Mouse (Mus musculus): Measurements from ENCODE around the gene Hectd4.

The Hectd4 gene

DNA sequence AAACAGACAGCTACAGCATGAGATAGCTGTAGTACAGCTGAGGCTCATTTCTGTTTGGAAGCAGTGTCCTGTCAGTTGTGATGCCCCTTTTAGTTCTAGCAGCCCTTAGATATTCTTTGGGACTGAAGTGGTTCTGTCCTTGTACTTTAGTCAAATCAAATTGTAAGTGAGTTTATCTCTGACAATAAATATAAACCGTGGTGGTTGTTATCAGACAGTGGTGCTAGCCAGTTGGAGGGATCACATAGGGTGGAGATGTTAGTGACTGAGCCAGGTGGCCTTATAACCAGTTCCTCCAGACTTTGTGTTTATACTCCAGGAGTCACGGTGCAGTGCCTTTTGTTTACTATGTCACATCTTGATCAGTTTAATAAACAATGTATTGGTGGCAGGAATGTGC, 13.7 kb downstream of the Hectd4 start:
- no peak for DNase-seq (ENCODE audit: low spot score)

DNA sequence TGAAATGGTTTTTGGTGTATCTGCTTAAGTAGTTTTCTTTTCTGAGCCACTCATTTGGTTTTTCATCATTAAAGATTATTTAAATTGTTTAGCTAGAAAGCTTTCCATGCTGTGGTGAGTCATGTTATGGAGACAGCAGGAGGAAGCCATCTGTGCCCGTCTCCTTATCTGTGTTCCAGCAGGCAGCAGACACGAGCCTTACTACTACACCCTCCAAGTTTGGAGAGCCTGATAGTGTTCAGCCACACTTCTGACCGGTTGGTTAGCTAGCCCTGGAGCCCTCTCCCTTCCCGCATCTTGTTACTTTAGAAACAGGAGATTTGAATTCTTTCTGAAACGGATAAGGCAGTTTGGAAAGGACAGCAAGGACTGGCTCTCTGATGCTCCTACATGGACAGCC, 16.2 kb downstream of the Hectd4 start:
- DNase-seq (ENCODE audit: low spot score): peak; percentile 40

DNA sequence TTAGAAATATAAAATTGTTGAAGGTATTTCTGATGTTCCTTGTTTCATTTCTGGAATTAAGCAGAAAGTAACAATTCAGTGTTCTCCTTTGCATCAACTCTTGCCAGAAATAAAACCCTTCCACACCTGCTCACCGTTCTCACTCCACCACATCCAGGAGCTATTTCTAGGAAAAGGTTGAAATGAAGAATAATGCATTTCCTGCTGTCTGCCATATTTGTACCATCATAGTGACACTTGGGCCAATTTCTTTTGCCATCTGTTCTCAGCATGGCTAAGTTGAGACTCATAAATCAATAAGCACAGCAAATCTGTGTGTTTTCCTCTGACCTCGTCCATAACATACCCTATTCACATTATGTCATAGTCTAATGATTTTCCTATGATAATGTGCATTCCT, 18.2 kb downstream of the Hectd4 start:
- no peak for DNase-seq (ENCODE audit: low spot score)

GRCm38 (mm10) chr5:121239846-121240245, 19.8 kb downstream of the Hectd4 start:
- DNase-seq (ENCODE audit: low spot score): no peak

GRCm38 (mm10) chr5:121241182-121241581, 21.2 kb downstream of the Hectd4 start:
- no peak for DNase-seq (ENCODE audit: low spot score)

GRCm38 (mm10) chr5:121242261-121242660, 22.2 kb downstream of the Hectd4 start:
- no peak for DNase-seq (ENCODE audit: low spot score)

DNA sequence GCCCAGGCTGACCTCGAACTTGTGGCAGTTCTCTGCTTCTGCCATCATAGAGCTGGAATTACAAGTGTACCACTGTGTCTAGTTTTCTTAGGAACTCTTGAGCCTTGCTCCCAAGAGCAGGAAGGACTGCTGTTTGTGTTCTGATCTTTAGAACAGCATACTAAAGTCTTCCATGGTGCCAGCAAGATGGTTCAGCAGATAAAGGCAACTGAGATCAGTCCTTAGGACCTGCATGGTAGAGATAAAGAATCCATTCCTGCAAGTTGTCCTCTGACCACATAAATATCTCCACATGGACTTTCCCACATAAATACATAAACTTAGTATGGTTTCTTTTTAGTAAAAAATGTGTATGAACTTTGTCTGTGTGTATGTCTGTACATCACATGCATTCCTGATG, 22.7 kb downstream of the Hectd4 start:
- DNase-seq (ENCODE audit: low spot score): no peak

DNA sequence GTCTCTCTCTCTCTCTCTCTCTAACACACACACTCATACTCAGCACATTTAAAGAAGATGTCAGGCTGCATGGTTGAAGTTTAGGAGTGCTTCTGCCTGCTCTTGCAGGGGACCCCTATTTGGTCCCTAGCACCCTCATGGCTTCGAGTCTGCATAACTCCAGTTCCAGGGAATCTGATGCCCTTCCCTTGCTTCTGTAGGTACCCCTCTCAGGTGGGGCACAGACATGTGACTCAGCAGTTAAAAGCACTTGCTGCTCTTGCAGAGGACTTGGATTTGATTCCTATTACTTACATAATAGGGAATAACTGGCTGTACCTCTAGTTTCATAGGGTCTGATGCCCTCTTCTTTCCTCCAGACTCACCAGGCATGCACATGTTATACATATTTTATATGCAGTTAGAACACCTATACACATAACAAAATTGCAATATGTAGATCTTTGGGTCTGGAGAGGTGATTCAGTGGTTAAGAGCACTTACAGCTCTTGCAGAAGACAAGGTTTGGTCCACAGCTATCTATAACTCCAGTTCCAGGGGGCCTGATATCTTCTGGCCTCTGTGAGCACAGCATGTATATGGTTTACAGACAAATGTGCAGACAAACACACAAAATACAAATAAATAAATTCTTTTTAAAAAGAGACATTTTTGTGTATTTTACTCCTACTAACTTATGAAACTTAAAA, 23.8 kb downstream of the Hectd4 start:
- no peak for DNase-seq (ENCODE audit: low spot score)

GRCm38 (mm10) chr5:121244365-121244731, 24.3 kb downstream of the Hectd4 start:
- no peak for DNase-seq (ENCODE audit: low spot score)

- DNase-seq (ENCODE audit: low spot score): no peak
These were observed 25.2 kb downstream of the Hectd4 start for GRCm38 (mm10) chr5:121245201-121245600.

DNA sequence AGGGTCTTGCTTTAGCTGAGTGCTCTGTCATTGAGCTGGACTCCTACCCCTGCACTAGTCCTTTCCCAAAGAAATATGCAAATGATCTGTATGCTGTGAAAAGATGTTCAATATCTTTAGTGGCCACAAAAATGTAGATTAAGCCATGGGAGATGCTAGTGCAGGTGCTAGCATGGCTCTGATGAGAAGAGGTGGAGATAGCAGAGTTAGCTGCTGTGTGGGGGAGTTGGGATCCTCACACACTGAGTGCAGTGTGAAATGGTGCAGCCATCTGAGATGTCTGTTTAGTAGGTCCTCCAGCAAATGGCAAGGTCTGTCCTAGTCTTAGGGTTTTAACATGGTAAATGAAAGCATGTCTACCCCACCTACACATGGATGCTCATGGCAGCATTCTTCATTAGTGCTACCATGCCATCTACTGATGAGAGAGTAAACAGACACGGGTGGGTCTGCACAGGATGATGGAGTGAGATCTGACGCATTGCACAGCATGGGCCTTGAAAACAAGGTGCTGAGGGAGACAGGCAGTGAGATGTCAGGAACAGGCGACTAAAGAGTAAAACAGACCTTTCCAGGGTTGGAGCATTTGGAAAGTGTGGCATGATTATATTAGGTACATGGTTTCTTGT, 28.9 kb downstream of the Hectd4 start:
- DNase-seq (ENCODE audit: low spot score): no peak

GRCm38 (mm10) chr5:121249693-121250092, 29.7 kb downstream of the Hectd4 start:
- no peak for DNase-seq (ENCODE audit: low spot score)

GRCm38 (mm10) chr5:121251813-121252212, 31.8 kb downstream of the Hectd4 start:
- no peak for DNase-seq (ENCODE audit: low spot score)

- no peak for DNase-seq (ENCODE audit: low spot score)
These were observed 33.9 kb downstream of the Hectd4 start for GRCm38 (mm10) chr5:121253816-121254497.

GRCm38 (mm10) chr5:121254977-121255376, 35.0 kb downstream of the Hectd4 start:
- DNase-seq (ENCODE audit: low spot score): no peak

DNA sequence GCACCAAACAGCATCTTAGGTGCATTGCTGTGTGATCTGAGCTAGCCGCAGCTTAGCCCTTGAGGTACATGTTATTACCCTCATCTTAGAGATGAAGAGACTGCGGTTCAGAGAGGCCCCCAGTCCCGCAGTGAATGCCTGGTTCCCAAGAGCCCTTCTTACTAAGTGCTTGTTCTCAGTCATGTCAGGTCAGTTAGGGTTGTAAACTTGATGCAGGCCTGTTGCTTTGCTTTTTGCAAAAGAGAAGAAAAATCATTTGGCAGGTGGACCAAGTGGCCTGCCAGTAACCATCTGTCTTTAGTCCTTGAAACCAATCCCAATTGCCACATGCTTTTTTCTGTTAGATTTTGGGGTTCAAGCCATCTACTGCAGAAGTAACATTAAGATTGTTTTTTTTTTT, 41.8 kb downstream of the Hectd4 start:
- no peak for DNase-seq (ENCODE audit: low spot score)

DNA sequence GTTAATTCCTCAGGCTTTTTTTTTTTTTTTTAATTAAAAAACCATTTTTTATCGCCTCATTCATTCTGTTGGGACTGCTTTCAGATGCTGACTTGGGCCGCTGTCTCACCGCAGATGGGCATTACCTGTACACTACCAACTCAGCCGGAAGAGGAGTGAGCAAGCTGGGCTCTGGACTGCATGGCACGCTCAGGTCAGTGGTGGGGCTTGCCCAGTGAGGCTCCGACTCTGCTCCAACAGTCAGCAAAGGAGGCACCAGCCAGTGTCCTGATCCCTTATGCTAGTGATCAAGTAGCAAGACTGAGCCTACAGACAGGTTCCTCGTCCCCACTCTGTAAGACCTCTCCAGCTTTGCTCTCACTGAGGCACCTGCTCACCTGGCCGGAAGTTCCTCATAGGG, 42.4 kb downstream of the Hectd4 start:
- DNase-seq (ENCODE audit: low spot score): no peak

- DNase-seq (ENCODE audit: low spot score): no peak
These were observed 44.6 kb downstream of the Hectd4 start for GRCm38 (mm10) chr5:121264593-121264992.

DNA sequence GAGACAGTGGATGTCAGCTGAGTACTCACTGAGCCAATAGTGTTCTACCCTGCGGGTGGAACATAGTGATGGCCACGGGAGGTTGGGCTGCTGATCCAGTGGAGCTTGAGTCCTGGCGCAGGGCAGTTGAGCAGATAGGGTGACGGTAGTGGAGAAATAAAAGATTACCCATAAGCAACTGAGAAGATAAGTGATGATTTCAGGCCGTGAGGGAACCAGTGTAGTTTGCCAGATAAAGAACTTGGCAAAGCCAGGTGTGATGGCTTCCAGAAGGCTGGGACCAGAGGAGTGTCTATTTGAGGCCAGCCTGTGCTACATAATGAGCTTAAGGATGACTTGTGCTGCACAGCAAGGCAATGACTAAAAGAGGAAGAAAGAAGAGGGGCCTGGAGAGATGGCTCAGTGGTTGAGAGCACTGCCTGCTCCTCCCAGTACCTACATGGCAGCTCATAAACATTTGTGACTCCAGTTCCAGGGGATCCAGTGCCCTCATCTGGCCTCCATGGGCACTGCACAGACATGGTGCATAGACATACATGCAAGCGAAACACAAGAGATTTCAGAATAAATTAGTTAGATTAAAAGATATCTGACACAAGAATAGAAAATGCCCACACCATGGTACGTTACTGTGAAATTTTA, 46.8 kb downstream of the Hectd4 start:
- DNase-seq (ENCODE audit: low spot score): peak; percentile 53

GRCm38 (mm10) chr5:121271046-121271445, 51.0 kb downstream of the Hectd4 start:
- DNase-seq (ENCODE audit: low spot score): no peak

GRCm38 (mm10) chr5:121276808-121277207, 56.8 kb downstream of the Hectd4 start:
- DNase-seq (ENCODE audit: low spot score): no peak

GRCm38 (mm10) chr5:121280456-121280855, 60.4 kb downstream of the Hectd4 start:
- no peak for DNase-seq (ENCODE audit: low spot score)

DNA sequence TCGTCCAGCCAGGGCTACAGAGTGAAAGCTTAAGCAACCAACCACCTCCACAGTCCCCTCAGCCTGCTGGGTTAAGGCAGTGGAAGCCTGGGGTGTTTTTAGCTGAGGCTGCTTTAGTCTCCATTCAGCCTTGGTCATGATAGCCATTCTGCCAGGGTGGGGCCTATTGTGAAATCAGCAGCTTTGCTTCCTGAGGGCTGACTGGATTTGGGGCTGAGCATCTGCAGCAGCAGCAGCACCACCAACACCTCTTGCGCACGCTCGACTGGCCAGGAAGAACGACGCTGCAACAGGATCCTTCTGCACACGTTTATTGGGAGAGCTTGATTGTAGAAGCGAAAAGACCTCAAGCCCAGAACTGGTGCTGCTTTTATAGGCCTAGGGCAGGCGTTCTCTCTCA, 63.0 kb downstream of the Hectd4 start:
- DNase-seq (ENCODE audit: low spot score): no peak

Data from left cerebral cortex, adult 11 months (tissue).